Comparison of ENCODE assay signal across 18 mouse cellular contexts in genomic region chr12:71561918-71562572, GRCm38 (mm10).
DNase-seq lines count a peak whose midpoint lies in the region; ATAC-seq and TF ChIP-seq lines count a peak whose summit lies in the region.
"Had no signal": no experiment of that assay in that cellular context is flagged by ENCODE, and none has a peak within 500 bp of the region (broad histone marks: within the 10 kb centered on the region; RNA-seq: fewer than 3 reads in every experiment).

No protein-coding gene starts in this region.

- ATAC-seq in forebrain, embryonic 14.5 days = peak; percentile 29; the same call in 1 of the 2 replicates
- ATAC-seq in forebrain, postnatal 0 days = no peak
- ATAC-seq in kidney, postnatal 0 days (replicated peaks; ENCODE audit: low FRiP score, low read depth) = 0 out of 2 replicates have a peak, but pooled peaks have one; percentile 21
- 0 out of 2 replicates have a peak, but pooled peaks have one; percentile 10 for ATAC-seq in erythroid progenitor cell, adult 5-6 weeks (replicated peaks; ENCODE audit: low FRiP score, poor library complexity, severe bottlenecking)
- ATAC-seq in midbrain, embryonic 13.5 days = peak; percentile 58
- ATAC-seq: intestine, embryonic 16.5 days had no signal

- WGBS in forebrain, embryonic 14.5 days = 92% methylated on average over 8 of the region's 8 CpGs
- 88% methylated on average over 8 of the region's 8 CpGs for WGBS in forebrain, postnatal 0 days
- WGBS in kidney, postnatal 0 days = 79% methylated on average over 8 of the region's 8 CpGs
- 82% methylated on average over 8 of the region's 8 CpGs for WGBS in midbrain, embryonic 13.5 days

- no peak overlapping the region for H3K4me2 ChIP-seq in forebrain, embryonic 14.5 days (ENCODE audit: low read length)
- H3K4me2 ChIP-seq in forebrain, postnatal 0 days (ENCODE audit: low read depth) = no peak overlapping the region
- no peak overlapping the region for H3K4me2 ChIP-seq in kidney, postnatal 0 days (ENCODE audit: low read length)
- no peak overlapping the region for H3K4me2 ChIP-seq in midbrain, embryonic 13.5 days (replicated peaks)
- H3K4me2 ChIP-seq: embryonic facial prominence, embryonic 15.5 days; lung, embryonic 14.5 days had no signal

- H3K27ac ChIP-seq in forebrain, embryonic 14.5 days (ENCODE audit: low read depth, low read length) = no peak overlapping the region; the same call in 1 of the 2 replicates
- H3K27ac ChIP-seq in forebrain, postnatal 0 days (ENCODE audit: low read depth, low read length) = no peak overlapping the region
- no peak overlapping the region for H3K27ac ChIP-seq in kidney, postnatal 0 days
- no peak overlapping the region for H3K27ac ChIP-seq in midbrain, embryonic 13.5 days
- H3K27ac ChIP-seq: embryonic facial prominence, embryonic 15.5 days; macrophage had no signal

- DNase-seq in forebrain, embryonic 14.5 days (ENCODE audit: low spot score) = no peak
- no peak for DNase-seq in forebrain, postnatal 0 days
- DNase-seq in kidney, postnatal 0 days (ENCODE audit: low spot score) = no peak
- no peak for DNase-seq in kidney, postnatal 14 days
- DNase-seq in frontal cortex, adult 2 months (ENCODE audit: extremely low spot score in 1 of 2, low spot score in 1 of 2) = no peak
- no peak for DNase-seq in ovary, postnatal 36 days (ENCODE audit: low spot score)
- DNase-seq: cerebellum, adult 9-11 months; gastrocnemius, postnatal 10 days; heart, postnatal 10 days; kidney, postnatal 36 days; liver; lung, embryonic 14.5 days had no signal

- H3K4me1 ChIP-seq in forebrain, embryonic 14.5 days (ENCODE audit: control insufficient read depth, insufficient read depth, low read length) = peaks cover 9% of the 10 kb centered on the region
- no peaks in the 10 kb centered on the region for H3K4me1 ChIP-seq in forebrain, postnatal 0 days (ENCODE audit: insufficient read depth)
- H3K4me1 ChIP-seq in kidney, postnatal 0 days (replicated peaks; ENCODE audit: insufficient read depth, low read length) = no peaks in the 10 kb centered on the region
- peaks cover 19% of the 10 kb centered on the region for H3K4me1 ChIP-seq in midbrain, embryonic 13.5 days (replicated peaks)
- H3K4me1 ChIP-seq: embryonic facial prominence, embryonic 15.5 days had no signal

- H3K9ac ChIP-seq in forebrain, embryonic 14.5 days (ENCODE audit: low read length) = no peak overlapping the region
- no peak overlapping the region for H3K9ac ChIP-seq in forebrain, postnatal 0 days
- H3K9ac ChIP-seq in kidney, postnatal 0 days (ENCODE audit: low read depth, low read length) = no peak overlapping the region
- no peak overlapping the region for H3K9ac ChIP-seq in midbrain, embryonic 13.5 days (replicated peaks)
- H3K9ac ChIP-seq: embryonic facial prominence, embryonic 15.5 days; lung, embryonic 14.5 days had no signal

- no peaks in the 10 kb centered on the region for H3K27me3 ChIP-seq in forebrain, embryonic 14.5 days (replicated peaks; ENCODE audit: control insufficient read depth, insufficient read depth, low read length)
- H3K27me3 ChIP-seq in forebrain, postnatal 0 days (ENCODE audit: insufficient read depth, low read length) = no peaks in the 10 kb centered on the region
- H3K27me3 ChIP-seq in kidney, postnatal 0 days (ENCODE audit: insufficient read depth, low read length) = no peaks in the 10 kb centered on the region
- no peaks in the 10 kb centered on the region; the same call in 1 of the 2 replicates for H3K27me3 ChIP-seq in midbrain, embryonic 13.5 days
- H3K27me3 ChIP-seq: CH12.LX; embryonic facial prominence, embryonic 15.5 days had no signal

- no peaks in the 10 kb centered on the region for H3K9me3 ChIP-seq in forebrain, embryonic 14.5 days (replicated peaks; ENCODE audit: control insufficient read depth, low read length)
- no peaks in the 10 kb centered on the region for H3K9me3 ChIP-seq in forebrain, postnatal 0 days (ENCODE audit: low read length)
- H3K9me3 ChIP-seq in kidney, postnatal 0 days (replicated peaks; ENCODE audit: low read length) = no peaks in the 10 kb centered on the region
- no peaks in the 10 kb centered on the region for H3K9me3 ChIP-seq in midbrain, embryonic 13.5 days
- H3K9me3 ChIP-seq: embryonic facial prominence, embryonic 15.5 days had no signal

- TF ChIP-seq CTCF in forebrain, postnatal 0 days (IDR thresholded peaks at IDR 0.05; ENCODE audit: low read depth) = no peak
- no peak for TF ChIP-seq CTCF in kidney, postnatal 0 days (IDR thresholded peaks at IDR 0.05; ENCODE audit: low read depth)

- H3K4me3 ChIP-seq in forebrain, embryonic 14.5 days (ENCODE audit: low read depth, low read length) = no peak overlapping the region
- no peak overlapping the region for H3K4me3 ChIP-seq in forebrain, postnatal 0 days (ENCODE audit: low read depth, low read length)
- H3K4me3 ChIP-seq in kidney, postnatal 0 days (replicated peaks; ENCODE audit: low read depth, low read length) = no peak overlapping the region
- H3K4me3 ChIP-seq in midbrain, embryonic 13.5 days (replicated peaks) = no peak overlapping the region
- H3K4me3 ChIP-seq: embryonic facial prominence, embryonic 15.5 days had no signal

- no peaks in the 10 kb centered on the region for H3K36me3 ChIP-seq in forebrain, embryonic 14.5 days (ENCODE audit: control insufficient read depth, insufficient read depth, low read length)
- no peaks in the 10 kb centered on the region for H3K36me3 ChIP-seq in forebrain, postnatal 0 days (ENCODE audit: insufficient read depth)
- H3K36me3 ChIP-seq in kidney, postnatal 0 days (ENCODE audit: insufficient read depth, low read length) = no peaks in the 10 kb centered on the region
- no peaks in the 10 kb centered on the region for H3K36me3 ChIP-seq in midbrain, embryonic 13.5 days
- H3K36me3 ChIP-seq: embryonic facial prominence, embryonic 15.5 days had no signal
